Mouse (Mus musculus): ENCODE measurements around the gene Ebf4.

DNA sequence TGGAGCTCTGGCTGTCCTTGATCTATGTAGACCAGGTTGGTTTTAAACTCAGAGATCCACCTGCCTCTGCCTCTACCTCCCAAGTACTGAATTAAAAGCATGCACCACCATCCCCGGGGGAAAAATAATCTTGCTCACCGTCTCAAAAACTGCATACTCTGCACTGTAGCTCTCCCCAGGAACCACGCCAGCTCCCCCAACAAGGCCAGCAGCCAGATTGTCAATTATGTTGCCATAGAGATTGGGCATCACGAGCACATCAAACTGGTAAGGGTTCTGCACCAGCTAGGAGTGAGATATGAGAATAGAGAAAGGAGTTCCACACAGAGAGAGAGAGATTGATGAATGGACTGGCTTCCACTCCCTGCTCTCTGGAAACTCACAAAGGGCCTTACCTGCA, 14.2 kb upstream of the Ebf4 start:
- no peak for TF ChIP-seq CTCF (IDR thresholded peaks at IDR 0.05; ENCODE audit: insufficient read depth, low read depth, low read length)
- TF ChIP-seq POLR2A (IDR thresholded peaks at IDR 0.05; ENCODE audit: insufficient read depth, low read depth, low read length), result no peak
